Mouse (Mus musculus): ENCODE measurements around the gene E2f7.

The E2f7 gene

GRCm38 (mm10) chr10:110744686-110745639 lies at the start of gene E2f7:
Gene E2f7 (plus strand): TSS chr10:110745439.
- peak; percentile 87 to 88 for DNase-seq (ENCODE audit: low spot score in 2 of 2)

DNA sequence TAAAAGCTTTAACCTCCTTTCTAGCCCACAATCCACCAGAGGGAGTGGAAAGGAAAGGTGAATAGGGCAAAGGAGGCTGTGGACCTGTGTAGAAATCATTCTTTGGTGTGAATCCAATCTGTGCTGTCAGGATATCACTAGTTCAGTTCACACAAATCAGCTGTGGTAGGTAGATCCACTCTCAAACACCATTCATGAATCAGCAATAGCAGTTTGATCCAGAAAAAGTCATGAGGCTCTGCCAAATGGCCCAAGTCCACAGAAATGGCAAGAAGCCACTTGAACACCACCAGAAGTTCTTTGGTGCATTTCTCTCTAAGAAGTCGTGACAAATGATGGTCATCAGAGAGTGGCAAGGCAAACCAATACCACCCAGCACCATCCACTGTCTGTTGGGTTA lies 44.0 kb upstream of the E2f7 start:
- no peak for DNase-seq (ENCODE audit: low spot score in 2 of 2)

DNA sequence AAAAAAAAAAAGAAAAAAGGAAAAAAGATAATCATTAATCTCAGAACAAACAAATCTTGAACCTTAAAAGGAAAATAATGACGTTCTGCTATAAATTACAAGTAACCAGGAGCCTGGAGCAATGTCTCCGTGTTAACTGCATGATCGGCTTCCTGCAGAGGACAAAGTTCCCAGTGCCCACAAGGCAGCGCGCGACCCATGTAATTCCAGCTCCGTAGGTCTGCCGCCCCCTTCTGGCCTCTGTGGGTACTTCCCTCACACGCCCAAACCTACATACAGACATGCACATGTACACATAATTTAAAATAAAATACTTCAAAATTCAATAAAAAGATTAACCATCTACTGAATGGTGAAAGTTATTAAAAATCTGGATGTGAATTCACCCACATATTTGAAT lies 39.6 kb upstream of the E2f7 start:
- no peak for DNase-seq (ENCODE audit: low spot score in 2 of 2)

DNA sequence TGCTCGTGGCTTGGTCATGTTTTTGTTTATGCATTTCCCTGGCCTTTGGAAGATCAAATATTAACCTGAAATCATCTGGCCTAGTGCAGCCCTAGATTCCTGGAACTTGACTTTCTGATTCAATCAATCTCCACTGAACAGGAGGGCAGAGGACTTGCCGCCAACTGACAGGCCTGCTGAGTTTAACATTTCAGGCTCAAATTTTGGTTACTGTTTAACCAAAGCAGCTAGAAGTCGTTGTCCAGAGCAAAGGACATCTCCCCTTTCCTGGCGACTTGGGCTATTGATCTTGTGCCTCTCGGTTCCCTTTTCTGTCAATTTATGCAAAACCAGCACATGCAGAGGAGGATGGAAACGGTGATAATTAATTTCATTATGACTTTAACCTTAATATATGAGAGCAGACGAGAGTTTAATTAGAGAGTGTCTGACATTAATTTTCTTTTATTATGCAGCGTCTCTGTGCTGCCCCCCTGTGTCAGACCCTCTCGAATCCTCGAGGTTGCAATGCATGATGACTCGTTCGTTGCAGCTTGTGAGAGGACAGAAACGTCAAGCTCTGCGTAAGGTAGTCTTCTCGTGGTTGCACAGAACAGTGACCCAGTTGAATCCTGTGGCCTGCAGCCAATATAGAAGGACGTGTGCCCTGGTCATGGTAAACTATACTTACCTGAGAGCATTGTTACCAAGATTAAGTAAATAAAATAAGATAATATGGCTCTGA lies 37.7 kb upstream of the E2f7 start:
- no peak for DNase-seq (ENCODE audit: low spot score in 2 of 2)

GRCm38 (mm10) chr10:110716887-110717286 lies 28.4 kb upstream of the E2f7 start:
- DNase-seq (ENCODE audit: low spot score in 2 of 2): no peak

GRCm38 (mm10) chr10:110726431-110726830 lies 18.8 kb upstream of the E2f7 start:
- no peak for DNase-seq (ENCODE audit: low spot score in 2 of 2)

GRCm38 (mm10) chr10:110727816-110728215 lies 17.4 kb upstream of the E2f7 start:
- no peak for DNase-seq (ENCODE audit: low spot score in 2 of 2)

DNA sequence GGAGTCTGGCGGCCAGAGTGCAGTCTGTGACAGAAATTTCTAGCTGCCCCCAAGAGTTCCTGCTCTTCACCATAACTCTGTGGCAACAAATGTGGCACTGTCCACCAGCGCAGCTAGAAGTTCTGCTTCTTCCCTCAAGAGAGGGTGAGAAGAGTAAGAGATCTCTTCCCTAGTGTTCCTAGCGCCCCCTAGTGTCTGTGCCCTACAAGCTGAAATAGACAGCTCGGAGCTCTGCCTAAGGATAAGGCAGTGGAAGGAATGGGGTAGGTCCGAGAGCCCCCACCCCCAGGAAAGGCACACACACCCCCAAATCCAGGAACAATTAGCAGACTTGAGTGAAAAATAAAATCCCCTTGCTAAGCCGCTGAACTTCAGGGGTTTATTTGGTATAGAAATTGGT lies 11.9 kb upstream of the E2f7 start:
- DNase-seq (ENCODE audit: low spot score in 2 of 2): peak; percentile 41 to 51

GRCm38 (mm10) chr10:110743701-110744100 lies 1.5 kb upstream of the E2f7 start:
- DNase-seq (ENCODE audit: low spot score in 2 of 2): no peak

GRCm38 (mm10) chr10:110744120-110744519 lies 1.1 kb upstream of the E2f7 start:
- DNase-seq (ENCODE audit: low spot score in 2 of 2): no peak

GRCm38 (mm10) chr10:110745640-110746032 lies 397 bp downstream of the E2f7 start:
- no peak for DNase-seq (ENCODE audit: low spot score in 2 of 2)

GRCm38 (mm10) chr10:110749081-110749480 lies 3.8 kb downstream of the E2f7 start:
- DNase-seq (ENCODE audit: low spot score in 2 of 2): no peak

- no peak for DNase-seq (ENCODE audit: low spot score in 2 of 2)
These were observed 4.5 kb downstream of the E2f7 start for GRCm38 (mm10) chr10:110749510-110750305.

- no peak for DNase-seq (ENCODE audit: low spot score in 2 of 2)
These were observed 7.6 kb downstream of the E2f7 start for GRCm38 (mm10) chr10:110752849-110753248.

- DNase-seq (ENCODE audit: low spot score in 2 of 2): no peak
These were observed 10.3 kb downstream of the E2f7 start for GRCm38 (mm10) chr10:110755556-110755955.

DNA sequence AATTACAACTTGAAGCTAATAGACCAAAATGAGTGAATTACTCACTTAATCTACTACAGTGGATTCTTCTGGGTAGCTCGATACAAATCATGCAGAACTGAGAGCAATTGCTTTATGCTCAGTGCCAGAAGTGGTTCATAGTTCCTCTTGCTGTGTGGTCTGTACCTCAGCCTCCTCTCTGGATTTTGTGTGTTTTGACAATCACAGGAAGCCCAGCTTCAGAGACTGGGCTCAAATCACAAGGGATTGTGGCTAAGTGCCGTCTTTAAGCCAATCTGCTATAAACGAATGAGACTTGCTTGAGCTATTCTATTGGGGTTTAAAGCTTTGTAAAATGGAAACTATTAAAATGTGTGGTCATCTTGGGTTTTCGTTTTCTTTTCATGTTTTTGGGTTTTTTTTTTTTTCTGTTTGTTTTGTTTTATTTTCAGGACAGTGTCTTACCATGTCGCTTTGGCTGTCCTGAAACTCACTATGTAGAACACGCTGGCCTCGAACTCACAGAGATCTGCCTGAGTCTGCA lies 11.1 kb downstream of the E2f7 start:
- DNase-seq (ENCODE audit: low spot score in 2 of 2): no peak

GRCm38 (mm10) chr10:110760552-110760951 lies 15.3 kb downstream of the E2f7 start:
- DNase-seq (ENCODE audit: low spot score in 2 of 2): peak in 1 of 2 experiments; percentile 17

- no peak for DNase-seq (ENCODE audit: low spot score in 2 of 2)
These were observed 17.1 kb downstream of the E2f7 start for GRCm38 (mm10) chr10:110762134-110762884.

- DNase-seq (ENCODE audit: low spot score in 2 of 2): no peak
These were observed 18.2 kb downstream of the E2f7 start for GRCm38 (mm10) chr10:110763416-110763815.

DNA sequence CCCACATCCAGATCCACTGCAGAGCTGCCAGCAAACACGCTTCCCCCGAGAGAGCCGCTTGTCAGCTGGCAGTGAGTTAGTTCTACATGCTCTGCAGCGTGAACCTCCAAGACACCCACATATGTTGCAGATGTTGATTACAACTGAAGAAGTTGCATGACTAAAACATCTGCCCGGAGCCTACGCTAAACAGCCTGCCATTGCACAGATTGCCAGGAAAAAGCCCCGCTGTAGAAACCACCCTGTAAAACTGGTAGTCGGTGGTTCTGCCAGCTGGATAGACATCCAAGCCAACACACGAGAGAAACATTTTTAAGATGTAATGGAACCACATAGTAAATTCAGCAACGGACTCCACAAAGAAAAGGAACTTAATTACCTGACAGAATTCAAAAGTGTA lies 24.3 kb downstream of the E2f7 start:
- DNase-seq (ENCODE audit: low spot score in 2 of 2): no peak

DNA sequence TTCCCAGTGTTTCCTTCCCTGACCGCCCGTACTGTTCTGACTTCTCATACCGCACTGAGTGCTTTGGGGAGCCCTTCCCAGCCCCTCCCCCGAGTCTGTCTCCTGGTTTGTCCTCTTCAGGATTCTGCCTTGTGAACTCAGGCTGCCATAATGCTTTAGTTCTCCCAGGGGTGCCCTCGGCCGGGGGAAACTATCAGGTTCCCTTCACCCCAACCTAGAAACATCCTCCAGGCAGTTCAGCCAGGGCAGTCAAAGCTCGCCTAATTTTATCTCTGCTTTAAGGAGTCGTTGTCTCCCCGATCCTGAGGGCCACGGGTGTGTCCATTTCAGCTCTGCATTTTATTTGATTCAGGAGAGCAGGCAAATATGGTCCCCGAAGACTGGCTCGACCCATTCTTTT lies 28.0 kb downstream of the E2f7 start:
- no peak for DNase-seq (ENCODE audit: low spot score in 2 of 2)
